Mouse (Mus musculus) brain, embryonic 14.5 days (tissue): Measurements from ENCODE around the gene Erg. TPM values are rescaled to one million over a fixed set of nuclear protein-coding genes. Genes with fewer than 3 reads are reported as not detected.

Experiments used
- DNase-seq: peaks from one replicate; pipeline ENCODE4 v3.0.0-alpha.2; 2011; ENCODE audit warnings: low read depth
- CTCF ChIP-seq: fragments of 200-500 bp; IDR thresholded peaks from 2 replicates; pipeline ENCODE4 v1.5.1; 2012; ENCODE audit warnings: inconsistent platforms, mild to moderate bottlenecking, moderate library complexity, borderline replicate concordance; ENCODE audit not compliant: insufficient read depth, insufficient read length; ENCODE audit errors: extremely low read depth
- POLR2A ChIP-seq: fragments of 200-500 bp; IDR thresholded peaks from 2 replicates; pipeline ENCODE4 v1.6.1; 2012; ENCODE audit warnings: mild to moderate bottlenecking, inconsistent platforms, borderline replicate concordance; ENCODE audit not compliant: poor library complexity, insufficient read depth, insufficient read length, severe bottlenecking; ENCODE audit errors: extremely low read depth
- polyA plus RNA-seq: library from polyadenylated mRNA; depleted of rRNA; stranded (reverse); fragments of >200 nt; gene quantifications from 2 replicates; pipeline ENCODE4 v1.2.3, GENCODE M21; 2012

The Erg gene
- polyA plus RNA-seq, 1 experiment = 7.6 TPM

DNA sequence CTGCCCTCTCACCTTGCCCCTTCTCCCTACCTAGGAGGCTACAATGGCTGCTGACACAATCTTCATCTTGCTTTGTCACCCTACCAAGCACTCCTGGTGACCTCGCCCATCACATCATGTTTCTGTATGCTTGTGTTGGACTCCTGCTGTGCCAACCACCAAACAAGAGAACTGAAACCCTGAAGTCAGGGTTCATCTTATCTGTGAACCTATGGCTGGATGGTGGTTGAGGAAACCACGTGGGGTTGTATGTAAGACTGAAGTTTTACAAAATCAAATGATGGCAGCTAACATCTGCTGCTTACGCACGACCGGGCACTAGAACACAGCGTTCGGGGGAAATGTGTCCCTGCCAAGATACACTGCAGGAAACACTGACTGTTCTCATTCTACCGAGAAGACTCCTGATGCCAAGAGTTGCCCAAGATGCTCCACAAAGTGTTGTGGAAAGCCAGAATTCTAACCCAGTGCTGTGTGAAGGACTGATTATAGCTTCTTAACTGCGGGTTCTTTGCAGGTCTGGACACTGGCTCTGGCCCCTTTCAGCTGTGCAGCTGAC is 201.7 kb downstream of the Erg start:
- no peak for DNase-seq
- no peak for TF ChIP-seq CTCF
- no peak for TF ChIP-seq POLR2A

DNA sequence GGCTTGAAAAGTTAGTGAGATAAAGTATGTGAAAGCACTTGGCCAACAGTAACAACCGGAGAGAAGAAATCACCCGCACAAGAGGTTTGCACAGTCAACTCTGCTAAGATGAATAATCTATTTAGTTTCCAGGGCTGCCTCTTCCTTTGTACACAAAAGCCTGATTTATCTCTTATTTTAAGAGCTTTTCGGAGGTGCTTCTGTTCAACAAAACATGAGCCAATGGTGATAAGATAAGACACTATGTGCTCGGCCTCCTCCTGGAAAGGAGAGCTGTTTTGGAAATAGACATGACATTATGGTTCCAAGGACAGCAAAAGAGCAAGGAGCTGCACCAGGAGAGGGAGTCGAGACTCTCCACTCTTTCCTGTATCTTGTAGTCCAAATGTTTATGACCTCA is 204.1 kb downstream of the Erg start:
- TF ChIP-seq POLR2A = no peak
- TF ChIP-seq CTCF = no peak
- no peak for DNase-seq

DNA sequence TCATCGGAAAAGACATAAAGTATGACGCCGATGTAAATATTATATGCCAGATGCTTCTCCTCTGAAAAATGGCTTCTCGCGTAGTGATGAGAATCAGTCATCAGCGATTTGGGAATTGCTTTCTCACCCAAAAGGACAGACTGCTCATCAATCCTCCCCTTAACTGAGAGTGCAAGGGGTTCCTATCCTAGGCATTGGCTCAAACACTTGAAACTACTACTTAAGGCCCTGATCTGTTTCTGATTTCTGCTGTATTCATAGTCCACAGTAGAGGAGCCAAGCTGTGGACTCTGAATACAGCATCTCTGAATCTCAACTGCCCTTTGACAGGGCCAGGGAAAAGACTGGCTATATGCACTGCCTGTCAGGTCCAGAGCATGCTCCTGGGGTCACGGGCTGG is 209.6 kb downstream of the Erg start:
- no peak for TF ChIP-seq POLR2A
- no peak for TF ChIP-seq CTCF
- no peak for DNase-seq

DNA sequence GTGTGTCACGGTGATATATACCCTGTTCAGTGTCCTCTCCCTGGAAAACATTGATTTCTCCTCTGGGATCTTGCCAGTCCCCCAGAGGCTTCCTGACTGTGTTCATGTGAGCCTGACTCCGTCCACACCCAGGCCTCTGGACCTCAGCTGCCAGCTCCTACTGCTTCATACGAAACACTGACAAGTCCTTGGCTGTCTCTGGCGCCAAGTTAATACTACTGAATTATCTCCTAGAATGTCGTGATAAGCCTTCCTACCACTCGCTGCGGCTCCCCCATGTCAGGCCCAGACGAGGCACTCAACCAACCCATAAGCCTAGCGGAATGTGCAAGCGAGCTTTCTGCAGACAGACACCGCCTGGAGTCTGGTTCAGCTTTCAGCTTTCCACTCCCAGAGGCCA is 210.0 kb downstream of the Erg start:
- TF ChIP-seq CTCF = no peak
- no peak for TF ChIP-seq POLR2A
- peak; percentile 59 for DNase-seq

DNA sequence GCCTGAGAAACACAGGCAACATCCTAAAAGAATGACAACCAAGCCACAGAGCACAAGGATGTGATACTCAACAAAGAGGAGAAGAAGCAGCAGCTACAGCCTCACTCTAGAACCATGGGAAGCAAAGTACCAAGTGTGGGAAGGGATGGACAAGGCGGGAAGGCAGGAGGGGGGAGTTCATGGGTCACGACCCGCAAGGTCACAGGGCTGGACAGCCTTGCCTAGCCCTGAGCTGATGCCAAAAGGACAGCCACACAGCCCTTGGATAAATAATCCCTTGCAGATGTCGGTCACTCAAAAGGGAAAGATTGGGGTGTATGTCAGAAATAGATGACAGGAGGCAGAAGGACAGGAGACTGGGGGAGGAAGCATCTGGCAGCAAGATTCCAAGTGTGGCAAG is 211.7 kb downstream of the Erg start:
- TF ChIP-seq POLR2A (no peak), CTCF (no peak)
- no peak for DNase-seq

DNA sequence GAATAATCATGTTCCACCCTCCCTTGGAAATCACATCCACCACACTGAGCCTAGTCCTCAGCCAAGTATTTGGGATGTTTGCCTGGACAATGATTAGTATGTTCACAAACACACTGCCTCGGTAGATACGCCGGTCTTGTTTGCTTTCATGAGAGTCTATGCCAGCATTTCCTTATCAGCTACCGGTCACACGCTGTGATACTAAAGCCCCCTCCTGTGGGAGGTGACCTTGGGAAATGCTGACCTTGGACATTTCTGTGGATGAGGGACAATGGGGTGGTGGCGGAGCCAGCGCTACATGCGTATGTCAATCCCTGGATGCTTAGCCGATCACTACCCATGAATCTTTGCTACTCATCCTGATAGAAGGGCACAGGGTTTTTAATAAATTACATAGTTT is 213.4 kb downstream of the Erg start:
- TF ChIP-seq POLR2A (no peak), CTCF (no peak)

DNA sequence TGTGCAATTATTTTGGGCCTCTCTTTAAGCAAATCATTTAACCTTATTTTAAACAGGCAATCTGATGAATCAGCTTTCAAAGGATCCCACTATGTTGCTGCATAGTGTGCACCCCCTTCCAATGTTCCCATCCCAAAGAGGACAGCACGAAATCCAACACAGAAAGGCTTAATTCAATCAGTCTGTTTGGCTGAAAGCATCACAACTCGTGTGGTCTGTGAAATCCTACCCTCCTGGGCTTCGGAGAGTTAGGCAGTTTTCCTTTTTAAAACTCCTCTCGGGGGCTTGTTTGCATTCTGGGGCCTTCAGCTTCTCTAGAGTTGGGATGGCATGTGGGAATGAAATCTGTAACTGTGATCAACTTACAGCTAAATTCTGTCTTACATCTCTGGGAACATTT is 214.7 kb downstream of the Erg start:
- TF ChIP-seq POLR2A (no peak), CTCF (no peak)
- no peak for DNase-seq

More for the DNA sequence above, 213.4 kb downstream of the Erg start:
- DNase-seq = no peak

DNA sequence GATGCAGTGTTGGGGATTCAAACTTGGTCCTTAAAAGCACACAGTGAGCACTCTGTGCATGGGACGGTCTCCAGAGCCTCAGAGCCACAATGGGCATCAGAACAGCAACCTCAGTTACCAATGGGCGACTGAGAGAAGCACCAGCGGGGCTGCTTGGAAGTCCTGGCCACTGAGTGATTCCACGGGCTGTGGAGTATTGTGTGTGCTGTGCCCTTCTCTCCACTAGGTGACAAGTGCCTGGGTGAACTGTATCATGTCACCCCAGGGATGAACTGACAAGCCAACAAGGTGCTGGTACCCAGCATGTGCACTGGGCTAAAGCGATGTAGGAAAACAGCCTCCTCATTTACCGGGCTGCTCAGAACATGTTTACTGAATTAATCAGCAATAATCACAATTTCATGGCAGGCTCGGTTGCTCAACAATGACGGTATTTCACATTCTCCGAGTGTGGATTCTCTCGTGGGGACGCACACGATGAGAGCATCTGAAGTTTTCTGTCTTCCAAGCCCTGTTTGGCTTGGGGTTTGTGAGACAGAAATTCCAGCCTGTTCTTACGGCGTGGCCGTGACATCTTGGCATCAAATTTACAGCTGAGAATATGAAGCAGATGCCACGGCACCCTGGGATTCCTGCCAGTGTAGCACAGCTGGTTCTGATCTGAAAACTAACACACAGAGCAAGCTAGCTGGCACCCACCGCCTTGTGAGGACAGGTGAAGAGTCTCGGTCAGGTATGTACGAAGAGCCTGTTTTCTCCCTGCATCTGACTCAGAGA is 219.2 kb downstream of the Erg start:
- no peak for DNase-seq
- TF ChIP-seq CTCF (no peak), POLR2A (no peak)

DNA sequence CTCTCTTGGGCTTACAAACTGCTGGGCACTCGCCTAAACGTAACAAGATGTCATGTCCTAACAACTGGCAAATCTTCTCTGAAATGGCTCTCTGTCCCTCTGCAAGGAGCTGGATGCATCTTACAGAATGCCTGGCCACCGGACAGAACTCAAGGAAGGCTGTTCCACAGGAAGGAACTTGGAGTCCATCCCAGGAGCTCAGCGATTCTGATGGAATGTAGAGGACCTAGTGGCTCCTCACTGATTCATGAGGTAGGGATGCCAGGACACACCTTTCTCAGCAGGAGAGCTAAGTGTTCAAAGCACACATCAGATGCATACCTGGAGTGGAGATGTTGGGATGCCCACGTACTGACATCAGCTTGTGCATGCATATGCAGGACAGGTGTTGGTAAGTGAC is 221.2 kb downstream of the Erg start:
- TF ChIP-seq CTCF (no peak), POLR2A (no peak)
- no peak for DNase-seq

DNA sequence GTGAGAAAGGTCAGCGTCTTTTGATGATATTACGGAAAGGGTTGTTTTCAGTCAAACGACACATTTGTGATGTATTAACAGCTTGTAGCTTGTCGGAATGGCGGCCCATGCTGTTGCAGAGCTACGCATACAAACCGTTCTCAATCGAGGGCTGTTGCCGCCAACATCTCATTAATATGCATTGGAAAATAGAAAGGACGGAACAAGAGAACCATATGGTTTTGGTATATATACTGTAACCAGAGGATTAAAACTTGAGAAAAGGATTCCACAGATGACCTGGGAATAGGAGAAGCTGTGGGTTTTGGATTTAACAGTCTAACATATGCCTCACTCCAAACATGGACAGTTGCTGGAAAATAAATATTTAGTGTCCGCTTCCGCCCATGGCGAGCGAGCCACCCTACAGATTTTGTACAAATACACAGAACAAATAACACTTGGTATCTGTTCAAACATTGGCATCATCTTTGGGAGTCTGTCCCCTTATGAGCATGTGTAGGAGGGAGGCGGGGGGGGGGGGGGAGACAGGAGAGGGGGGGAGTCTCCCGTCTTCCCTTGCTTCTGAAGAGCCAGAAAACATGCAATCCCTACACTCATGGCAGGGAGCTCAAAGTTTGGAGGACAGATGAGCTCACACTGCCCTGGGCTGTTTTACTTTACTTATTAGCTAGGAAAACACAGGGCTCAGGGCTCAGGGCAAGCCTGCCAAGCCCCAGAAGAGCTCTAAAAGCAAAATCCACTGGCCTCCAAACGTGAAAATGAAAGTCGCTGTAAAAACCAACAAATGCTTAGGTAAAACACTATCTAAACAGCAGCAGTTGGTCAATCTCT is 222.5 kb downstream of the Erg start:
- no peak for TF ChIP-seq CTCF
- no peak for TF ChIP-seq POLR2A
- peak; percentile 75 for DNase-seq

DNA sequence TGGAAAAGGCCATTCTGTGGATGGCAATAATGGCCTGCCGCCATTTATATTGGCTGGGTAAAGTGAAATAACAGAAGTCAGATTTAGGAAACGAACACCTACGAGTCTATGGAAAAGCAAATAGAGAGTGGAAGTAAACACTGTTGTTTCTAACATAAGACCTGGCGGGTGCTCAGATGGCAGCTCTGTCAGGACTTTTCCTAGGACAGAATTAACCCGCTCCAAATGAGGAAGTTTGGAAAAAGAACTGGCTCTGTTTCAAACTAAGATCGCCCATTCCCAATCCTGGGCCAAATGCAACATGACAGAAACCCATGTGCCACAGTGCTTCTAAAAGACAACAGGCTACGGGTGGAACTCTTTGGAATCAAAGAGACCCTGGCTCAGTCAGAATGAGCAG is 224.4 kb downstream of the Erg start:
- TF ChIP-seq POLR2A = no peak
- no peak for TF ChIP-seq CTCF
- DNase-seq = no peak
